ENCODE assay signal across 8 mouse cellular contexts in genomic region chr12:102743589-102744574, GRCm38 (mm10). TPM values are rescaled to one million over a fixed set of nuclear protein-coding genes. Genes with fewer than 3 reads are reported as not detected.
DNase-seq lines count a peak whose midpoint lies in the region; ATAC-seq lines count a peak whose summit lies in the region.

Moap1 (minus strand) TSS chr12:102743661.
Tmem251 (plus strand) TSS chr12:102743762.

- intact Hi-C loops in gastrocnemius, postnatal 14 days (cut with DNase I; ENCODE audit: low total_unique reads) = loop anchor here (2.0 kb wide), 1 partner anchor 319 kb away; no protein-coding TSS in a partner anchor
- intact Hi-C loops in left cerebral cortex, postnatal 36 days (cut with DNase I) = no loop called here

- H3K36me3 ChIP-seq in intestine, embryonic 14.5 days (ENCODE audit: control insufficient read depth, insufficient read depth, low read length) = peaks cover 24% of the 10 kb centered on the region
- peaks cover 25% of the 10 kb centered on the region for H3K36me3 ChIP-seq in midbrain, embryonic 10.5 days

- peak within 1 kb of the TSS; percentile 76 for H3K9ac ChIP-seq in intestine, embryonic 14.5 days (ENCODE audit: low read length)

- H3K27ac ChIP-seq in intestine, embryonic 14.5 days (ENCODE audit: low read depth) = peak within 1 kb of the TSS; percentile 78
- H3K27ac ChIP-seq in midbrain, embryonic 10.5 days (replicated peaks) = peak within 1 kb of the TSS; percentile 94

- H3K4me3 ChIP-seq in intestine, embryonic 14.5 days (ENCODE audit: low read depth, low read length) = peak within 1 kb of the TSS; percentile 72
- H3K4me3 ChIP-seq in midbrain, embryonic 10.5 days = peak within 1 kb of the TSS; percentile 92

- H3K4me2 ChIP-seq in intestine, embryonic 14.5 days (ENCODE audit: low read length) = peak within 1 kb of the TSS; percentile 75

- no peaks in the 10 kb centered on the region for H3K27me3 ChIP-seq in intestine, embryonic 14.5 days (replicated peaks; ENCODE audit: control insufficient read depth, insufficient read depth, low read length)
- no peaks in the 10 kb centered on the region for H3K27me3 ChIP-seq in midbrain, embryonic 10.5 days (ENCODE audit: low read depth, poor library complexity, severe bottlenecking)

- H3K4me1 ChIP-seq in intestine, embryonic 14.5 days (replicated peaks; ENCODE audit: control insufficient read depth, insufficient read depth, low read length) = peaks cover 14% of the 10 kb centered on the region
- peaks cover 32% of the 10 kb centered on the region for H3K4me1 ChIP-seq in midbrain, embryonic 10.5 days

- DNase-seq in adrenal gland, adult 18-20 months (ENCODE audit: low spot score in 2 of 2) = peak; percentile 87
- peak; percentile 96 for DNase-seq in embryo, embryonic 10 days (ENCODE audit: low spot score)
- peak; percentile 89 for DNase-seq in gastrocnemius, postnatal 14 days
- DNase-seq in intestine, embryonic 14.5 days (ENCODE audit: low spot score) = peak; percentile 92
- DNase-seq in left cerebral cortex, postnatal 36 days (ENCODE audit: low spot score in 2 of 2) = peak; percentile 92 to 94
- peak; percentile 93 for DNase-seq in midbrain, embryonic 10.5 days (ENCODE audit: low spot score)
- peak; percentile 89 to 91 for DNase-seq in right cerebral cortex, postnatal 36 days (ENCODE audit: low spot score in 2 of 2)
- DNase-seq in urinary bladder, postnatal 4 days (ENCODE audit: low spot score in 2 of 2) = peak; percentile 79 to 91

- ATAC-seq in intestine, embryonic 14.5 days (replicated peaks; ENCODE audit: low FRiP score, low TSS enrichment, low read depth) = peak; percentile 94

- WGBS in intestine, embryonic 14.5 days = under 1% methylated on average over 61 of the region's 63 CpGs
- under 1% methylated on average over 63 of the region's 63 CpGs for WGBS in midbrain, embryonic 10.5 days

- no peaks in the 10 kb centered on the region for H3K9me3 ChIP-seq in intestine, embryonic 14.5 days (ENCODE audit: control insufficient read depth, low read length)
- H3K9me3 ChIP-seq in midbrain, embryonic 10.5 days (replicated peaks) = no peaks in the 10 kb centered on the region

RNA-seq across cellular contexts. Expression of gene Moap1, which starts in this region (rescaled TPM):
- 10 to 100 TPM in 1 of 2 experiments, 1 to 10 TPM in 1; 7.5 to 11.0 TPM for total RNA-seq in adrenal gland, adult 18-20 months (2021)
- 1 to 10 TPM; 4.7 to 4.8 TPM for total RNA-seq in gastrocnemius, postnatal 14 days (2021)
- polyA plus RNA-seq in intestine, embryonic 14.5 days (2014; fragmentation: Nextera tagmentation; extraction: Ambion mirVana) = 21.0 and 27.3 TPM in 2 replicates
- 10 to 100 TPM; 28.9 to 30.6 TPM for total RNA-seq in left cerebral cortex, postnatal 36 days (2021)
- polyA plus RNA-seq in midbrain, embryonic 10.5 days (2016; fragmentation: Nextera tagmentation; extraction: Ambion mirVana) = 38.4 and 44.6 TPM in 2 replicates

RNA-seq across cellular contexts. Expression of gene Tmem251, which starts in this region (rescaled TPM):
- total RNA-seq in adrenal gland, adult 18-20 months (2021) = 10 to 100 TPM in 1 of 2 experiments, 1 to 10 TPM in 1; 8.0 to 10.5 TPM
- total RNA-seq in gastrocnemius, postnatal 14 days (2021) = 1 to 10 TPM; 2.0 to 2.3 TPM
- polyA plus RNA-seq in intestine, embryonic 14.5 days (2014; fragmentation: Nextera tagmentation; extraction: Ambion mirVana) = 12.6 and 14.7 TPM in 2 replicates
- total RNA-seq in left cerebral cortex, postnatal 36 days (2021) = 1 to 10 TPM; 5.4 TPM
- polyA plus RNA-seq in midbrain, embryonic 10.5 days (2016; fragmentation: Nextera tagmentation; extraction: Ambion mirVana) = 13.2 and 14.0 TPM in 2 replicates

Comparison
In these comparisons a context has a peak if more than half of its experiments do, and no peak if none do; other contexts are left out.
1. Peak in every context shown above with its lines: DNase-seq, ATAC-seq, H3K4me3 ChIP-seq and H3K27ac ChIP-seq.